Mouse (Mus musculus): ENCODE measurements at regions not wholly inside any gene's neighbourhood (a gene's known extent, or its start where the extent isn't known, plus 50 kb on each side); places are given as distances from the start of the nearest gene placed in this dataset.

GRCm38 (mm10) chr4:66556936-66557335 is 152.5 kb upstream of the Astn2 start:
- no peak for ATAC-seq (ENCODE audit: low read depth)
- Histone ChIP-seq H3K9me3 (ENCODE audit: control insufficient read depth, low read length) (no peaks in the 10 kb centered on the region), H3K4me1 (ENCODE audit: control insufficient read depth, insufficient read depth, low read length) (no peaks in the 10 kb centered on the region), H3K4me3 (ENCODE audit: low read depth, low read length) (no peak overlapping the region), H3K27me3 (replicated peaks; ENCODE audit: control insufficient read depth, insufficient read depth, low read length) (no peaks in the 10 kb centered on the region), H3K27ac (replicated peaks; ENCODE audit: low read depth, low read length) (no peak overlapping the region), H3K4me2 (ENCODE audit: low read depth, low read length) (no peak overlapping the region), H3K9ac (ENCODE audit: low read depth, low read length) (no peak overlapping the region), H3K36me3 (ENCODE audit: control insufficient read depth, insufficient read depth, low read length) (no peaks in the 10 kb centered on the region)
- DNase-seq (ENCODE audit: low spot score): no peak

- H3K9ac ChIP-seq (ENCODE audit: low read depth, low read length): no peak overlapping the region
- no peak for ATAC-seq (ENCODE audit: low read depth)
- H3K4me3 ChIP-seq (ENCODE audit: low read depth, low read length): no peak overlapping the region
- no peak overlapping the region for H3K27ac ChIP-seq (replicated peaks; ENCODE audit: low read depth, low read length)
- H3K36me3 ChIP-seq (ENCODE audit: control insufficient read depth, insufficient read depth, low read length): no peaks in the 10 kb centered on the region
- H3K4me2 ChIP-seq (ENCODE audit: low read depth, low read length): no peak overlapping the region
- H3K4me1 ChIP-seq (ENCODE audit: control insufficient read depth, insufficient read depth, low read length): no peaks in the 10 kb centered on the region
- no peaks in the 10 kb centered on the region for H3K9me3 ChIP-seq (ENCODE audit: control insufficient read depth, low read length)
- WGBS: 66% methylated on average over 3 of the region's 3 CpGs
- H3K27me3 ChIP-seq (replicated peaks; ENCODE audit: control insufficient read depth, insufficient read depth, low read length): no peaks in the 10 kb centered on the region
- DNase-seq (ENCODE audit: low spot score): no peak
These were observed 146.1 kb upstream of the Astn2 start for GRCm38 (mm10) chr4:66550306-66551104.

- WGBS: 61% methylated on average over 4 of the region's 4 CpGs
- ATAC-seq (ENCODE audit: low read depth): no peak
These were observed 138.5 kb upstream of the Astn2 start for GRCm38 (mm10) chr4:66542833-66543436.

GRCm38 (mm10) chr4:66524456-66524855 is 120.0 kb upstream of the Astn2 start:
- Histone ChIP-seq H3K27me3 (replicated peaks; ENCODE audit: control insufficient read depth, insufficient read depth, low read length) (no peaks in the 10 kb centered on the region), H3K36me3 (ENCODE audit: control insufficient read depth, insufficient read depth, low read length) (no peaks in the 10 kb centered on the region), H3K4me3 (ENCODE audit: low read depth, low read length) (no peak overlapping the region), H3K4me1 (ENCODE audit: control insufficient read depth, insufficient read depth, low read length) (no peaks in the 10 kb centered on the region), H3K27ac (replicated peaks; ENCODE audit: low read depth, low read length) (no peak overlapping the region), H3K4me2 (ENCODE audit: low read depth, low read length) (no peak overlapping the region), H3K9ac (ENCODE audit: low read depth, low read length) (no peak overlapping the region), H3K9me3 (ENCODE audit: control insufficient read depth, low read length) (no peaks in the 10 kb centered on the region)
- 56% methylated on average over 5 of the region's 5 CpGs for WGBS
- DNase-seq (ENCODE audit: low spot score) (peak; percentile 5), ATAC-seq (ENCODE audit: low read depth) (no peak)

More at GRCm38 (mm10) chr4:66542833-66543436, 138.5 kb upstream of the Astn2 start:
- no peak for DNase-seq (ENCODE audit: low spot score)
- Histone ChIP-seq H3K36me3 (ENCODE audit: control insufficient read depth, insufficient read depth, low read length) (no peaks in the 10 kb centered on the region), H3K4me3 (ENCODE audit: low read depth, low read length) (no peak overlapping the region), H3K4me2 (ENCODE audit: low read depth, low read length) (no peak overlapping the region), H3K9me3 (ENCODE audit: control insufficient read depth, low read length) (no peaks in the 10 kb centered on the region), H3K27me3 (replicated peaks; ENCODE audit: control insufficient read depth, insufficient read depth, low read length) (no peaks in the 10 kb centered on the region), H3K27ac (replicated peaks; ENCODE audit: low read depth, low read length) (no peak overlapping the region), H3K4me1 (ENCODE audit: control insufficient read depth, insufficient read depth, low read length) (no peaks in the 10 kb centered on the region), H3K9ac (ENCODE audit: low read depth, low read length) (no peak overlapping the region)

- 74% methylated on average over 2 of the region's 2 CpGs for whole genome bisulfite sequencing
- Histone ChIP-seq H3K4me3 (ENCODE audit: low read depth, low read length) (no peak overlapping the region), H3K9ac (ENCODE audit: low read depth, low read length) (no peak overlapping the region), H3K4me1 (ENCODE audit: control insufficient read depth, insufficient read depth, low read length) (no peaks in the 10 kb centered on the region), H3K27me3 (replicated peaks; ENCODE audit: control insufficient read depth, insufficient read depth, low read length) (no peaks in the 10 kb centered on the region), H3K27ac (replicated peaks; ENCODE audit: low read depth, low read length) (no peak overlapping the region), H3K4me2 (ENCODE audit: low read depth, low read length) (no peak overlapping the region), H3K36me3 (ENCODE audit: control insufficient read depth, insufficient read depth, low read length) (no peaks in the 10 kb centered on the region), H3K9me3 (ENCODE audit: control insufficient read depth, low read length) (no peaks in the 10 kb centered on the region)
- peak; percentile 18 for DNase-seq (ENCODE audit: low spot score)
- peak; percentile 44; the same call in 1 of the 2 replicates for ATAC-seq (ENCODE audit: low read depth)
These were observed 119.5 kb upstream of the Astn2 start for GRCm38 (mm10) chr4:66523886-66524245.

- peak; percentile 55 for DNase-seq (ENCODE audit: low spot score)
- WGBS: 44% methylated on average over 8 of the region's 8 CpGs
- Histone ChIP-seq H3K4me1 (ENCODE audit: control insufficient read depth, insufficient read depth, low read length) (no peaks in the 10 kb centered on the region), H3K36me3 (ENCODE audit: control insufficient read depth, insufficient read depth, low read length) (no peaks in the 10 kb centered on the region), H3K9me3 (ENCODE audit: control insufficient read depth, low read length) (no peaks in the 10 kb centered on the region), H3K9ac (ENCODE audit: low read depth, low read length) (no peak overlapping the region), H3K27me3 (replicated peaks; ENCODE audit: control insufficient read depth, insufficient read depth, low read length) (no peaks in the 10 kb centered on the region), H3K4me2 (ENCODE audit: low read depth, low read length) (no peak overlapping the region), H3K4me3 (ENCODE audit: low read depth, low read length) (no peak overlapping the region), H3K27ac (replicated peaks; ENCODE audit: low read depth, low read length) (no peak overlapping the region)
- peak; percentile 79 for ATAC-seq (ENCODE audit: low read depth)
These were observed 119.0 kb upstream of the Astn2 start for GRCm38 (mm10) chr4:66523238-66523885.

GRCm38 (mm10) chr4:66522097-66522809 is 117.8 kb upstream of the Astn2 start:
- H3K4me1 ChIP-seq (ENCODE audit: control insufficient read depth, insufficient read depth, low read length): no peaks in the 10 kb centered on the region
- H3K4me2 ChIP-seq (ENCODE audit: low read depth, low read length): no peak overlapping the region
- H3K9ac ChIP-seq (ENCODE audit: low read depth, low read length): no peak overlapping the region
- 82% methylated on average over 2 of the region's 2 CpGs for WGBS
- H3K27me3 ChIP-seq (replicated peaks; ENCODE audit: control insufficient read depth, insufficient read depth, low read length): no peaks in the 10 kb centered on the region
- DNase-seq (ENCODE audit: low spot score): no peak
- no peak overlapping the region for H3K4me3 ChIP-seq (ENCODE audit: low read depth, low read length)
- no peaks in the 10 kb centered on the region for H3K9me3 ChIP-seq (ENCODE audit: control insufficient read depth, low read length)
- H3K36me3 ChIP-seq (ENCODE audit: control insufficient read depth, insufficient read depth, low read length): no peaks in the 10 kb centered on the region
- H3K27ac ChIP-seq (replicated peaks; ENCODE audit: low read depth, low read length): no peak overlapping the region
- no peak for ATAC-seq (ENCODE audit: low read depth)

- Histone ChIP-seq H3K27ac (replicated peaks; ENCODE audit: low read depth, low read length) (no peak overlapping the region), H3K9ac (ENCODE audit: low read depth, low read length) (no peak overlapping the region), H3K27me3 (replicated peaks; ENCODE audit: control insufficient read depth, insufficient read depth, low read length) (no peaks in the 10 kb centered on the region), H3K4me1 (ENCODE audit: control insufficient read depth, insufficient read depth, low read length) (no peaks in the 10 kb centered on the region), H3K4me2 (ENCODE audit: low read depth, low read length) (no peak overlapping the region), H3K9me3 (ENCODE audit: control insufficient read depth, low read length) (no peaks in the 10 kb centered on the region), H3K36me3 (ENCODE audit: control insufficient read depth, insufficient read depth, low read length) (no peaks in the 10 kb centered on the region), H3K4me3 (ENCODE audit: low read depth, low read length) (no peak overlapping the region)
- no peak for ATAC-seq (ENCODE audit: low read depth)
- 71% methylated on average over 3 of the region's 3 CpGs for WGBS
- no peak for DNase-seq (ENCODE audit: low spot score)
These were observed 116.4 kb upstream of the Astn2 start for GRCm38 (mm10) chr4:66520796-66521195.
